Mouse (Mus musculus) midbrain, embryonic 15.5 days (tissue): ENCODE measurements around the gene Pcbd2. TPM values are rescaled to one million over a fixed set of nuclear protein-coding genes. Genes with fewer than 3 reads are reported as not detected.
A peak's percentile ranks its signal among the peaks of the same experiment; 100 is the strongest.
"Not testable (repeated sequence)": the region's sequence is repeated elsewhere in the genome, so short reads cannot be mapped to it uniquely, and the experiment has no call there.

Experiments used
- ATAC-seq: fragments of 200-750 bp; cut with Nextera tagmentation; replicated peaks from 2 replicates; pipeline ENCODE4 v1.8.0; 2017; ENCODE audit warnings: moderate TSS enrichment
- H3K27ac ChIP-seq: fragments of 300-500 bp; sonication (generic); 2 replicates; pipeline ENCODE4 v1.5.1; 2015; ENCODE audit warnings: mild to moderate bottlenecking, inconsistent platforms
- H3K27me3 ChIP-seq: fragments of 300-500 bp; sonication (generic); replicated peaks from 2 replicates; pipeline ENCODE4 v1.6.1; 2015; ENCODE audit warnings: inconsistent platforms
- H3K36me3 ChIP-seq: fragments of 300-500 bp; sonication (generic); replicated peaks from 2 replicates; pipeline ENCODE4 v1.6.1; 2015; ENCODE audit warnings: inconsistent platforms
- H3K4me1 ChIP-seq: fragments of 300-500 bp; sonication (generic); 2 replicates; pipeline ENCODE4 v1.6.1; 2015; ENCODE audit warnings: inconsistent platforms
- H3K4me2 ChIP-seq: fragments of 300-500 bp; sonication (generic); 2 replicates; pipeline ENCODE4 v1.6.1; 2015; ENCODE audit warnings: inconsistent platforms, mild to moderate bottlenecking, moderate library complexity
- H3K4me3 ChIP-seq: fragments of 300-500 bp; sonication (generic); 2 replicates; pipeline ENCODE4 v1.5.1; 2015; ENCODE audit warnings: mild to moderate bottlenecking, inconsistent platforms
- H3K9ac ChIP-seq: fragments of 300-500 bp; sonication (generic); 2 replicates; pipeline ENCODE4 v1.6.1; 2015; ENCODE audit warnings: mild to moderate bottlenecking, inconsistent platforms
- H3K9me3 ChIP-seq: fragments of 300-500 bp; sonication (generic); 2 replicates; pipeline ENCODE4 v1.6.1; 2016; ENCODE audit warnings: inconsistent platforms
- WGBS: fragments of 180-500 bp; shearing (Covaris S2); methylation state at CpG from one replicate; pipeline ENCODE4 v1.1.7; 2015; ENCODE audit warnings: mixed read lengths; 5-methylcytosine and 5-hydroxymethylcytosine counted together
- polyA plus RNA-seq: library from polyadenylated mRNA; unstranded; fragments of >200 nt; fragmentation: Nextera tagmentation; extraction: Ambion mirVana; gene quantifications from 2 replicates; pipeline ENCODE4 v1.2.1, GENCODE M21; 2015

Gene Pcbd2
- 17.3 and 17.4 TPM in 2 replicates for polyA plus RNA-seq

GRCm38 (mm10) chr13:55727120-55727838 lies at the start of gene Pcbd2:
Gene Pcbd2 (plus strand): TSS chr13:55727368.
- under 1% methylated on average over 65 of the region's 73 CpGs for WGBS
- no peaks in the 10 kb centered on the region for H3K9me3 ChIP-seq
- H3K4me1 ChIP-seq = 0 out of 2 replicates have a peak, but pooled peaks cover 3% of the 10 kb centered on the region
- peak within 1 kb of the TSS; percentile 95 for H3K27ac ChIP-seq
- ATAC-seq = peak; percentile 90
- peaks cover 14% of the 10 kb centered on the region for H3K36me3 ChIP-seq
- H3K27me3 ChIP-seq = no peaks in the 10 kb centered on the region
- peak within 1 kb of the TSS; percentile 79 for H3K9ac ChIP-seq
- peak within 1 kb of the TSS; percentile 74 for H3K4me2 ChIP-seq
- peak within 1 kb of the TSS; percentile 55 for H3K4me3 ChIP-seq

- H3K27ac ChIP-seq = no peak overlapping the region
- no peak overlapping the region for H3K9ac ChIP-seq
- H3K36me3 ChIP-seq = peaks cover 34% of the 10 kb centered on the region
- H3K4me1 ChIP-seq = no peaks in the 10 kb centered on the region
- 93% methylated on average over 9 of the region's 9 CpGs for WGBS
- no peak overlapping the region for H3K4me2 ChIP-seq
- ATAC-seq = no peak
- H3K27me3 ChIP-seq = no peaks in the 10 kb centered on the region
- no peaks in the 10 kb centered on the region for H3K9me3 ChIP-seq
- H3K4me3 ChIP-seq = no peak overlapping the region
Observed at GRCm38 (mm10) chr13:55682201-55682600, 45.0 kb upstream of the Pcbd2 start.

- Histone ChIP-seq H3K4me2 (no peak overlapping the region), H3K36me3 (peaks cover 22% of the 10 kb centered on the region), H3K27me3 (no peaks in the 10 kb centered on the region), H3K27ac (no peak overlapping the region), H3K4me1 (no peaks in the 10 kb centered on the region), H3K4me3 (no peak overlapping the region), H3K9me3 (no peaks in the 10 kb centered on the region), H3K9ac (no peak overlapping the region)
- ATAC-seq = no peak
- WGBS = 94% methylated on average over 3 of the region's 3 CpGs
Observed at GRCm38 (mm10) chr13:55683581-55683980, 43.6 kb upstream of the Pcbd2 start.

- H3K36me3 ChIP-seq = 0 out of 2 replicates have a peak, but pooled peaks cover 6% of the 10 kb centered on the region
- 0 out of 2 replicates have a peak overlapping the region, but pooled peaks have one; percentile 38 for H3K27ac ChIP-seq
- H3K9me3 ChIP-seq = no peaks in the 10 kb centered on the region
- ATAC-seq = peak; percentile 73; the same call in 1 of the 2 replicates
- no peak overlapping the region for H3K4me3 ChIP-seq
- H3K9ac ChIP-seq = peak overlapping the region; percentile 14; the same call in 1 of the 2 replicates
- no peaks in the 10 kb centered on the region for H3K4me1 ChIP-seq
- H3K4me2 ChIP-seq = no peak overlapping the region
- WGBS = 67% methylated on average over 9 of the region's 9 CpGs
- H3K27me3 ChIP-seq = no peaks in the 10 kb centered on the region
Observed at GRCm38 (mm10) chr13:55686107-55686633, 41.0 kb upstream of the Pcbd2 start.

DNA sequence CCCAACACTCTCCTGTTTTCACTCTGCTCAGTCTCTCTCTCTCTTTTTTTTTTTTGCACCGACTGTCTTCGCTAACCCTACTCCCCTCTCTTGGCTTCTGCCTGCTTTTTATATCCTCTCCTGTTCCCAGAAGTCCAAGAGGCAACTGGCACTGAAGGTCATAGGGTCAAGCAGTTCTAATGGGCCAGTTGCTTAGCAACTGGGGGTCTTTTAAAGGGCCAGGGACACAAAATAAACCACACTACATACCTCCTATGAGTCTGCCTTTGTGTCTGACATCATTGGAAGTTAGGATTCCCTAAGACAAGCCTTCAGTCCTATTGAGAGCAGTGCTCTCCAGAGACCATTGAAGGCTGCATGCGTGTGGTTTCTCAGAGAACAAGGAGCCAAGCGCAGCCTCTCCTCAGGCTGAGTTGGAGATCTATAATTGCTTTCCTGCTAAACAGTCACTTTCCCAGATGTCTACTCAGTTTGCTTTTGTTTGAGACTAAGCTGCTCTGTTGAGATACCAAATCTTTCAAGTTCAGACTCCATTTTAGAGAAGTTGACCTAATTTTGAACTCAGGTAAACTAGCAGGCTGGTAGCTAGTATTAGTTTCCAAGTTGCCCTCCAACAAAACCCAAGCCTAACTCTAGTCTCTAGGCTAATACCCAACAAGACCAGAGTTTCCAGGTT lies 39.1 kb upstream of the Pcbd2 start:
- Histone ChIP-seq H3K27me3 (no peaks in the 10 kb centered on the region), H3K27ac (no peak overlapping the region), H3K36me3 (no peaks in the 10 kb centered on the region), H3K4me3 (no peak overlapping the region), H3K4me1 (peaks cover 5% of the 10 kb centered on the region), H3K4me2 (no peak overlapping the region), H3K9me3 (no peaks in the 10 kb centered on the region), H3K9ac (no peak overlapping the region)
- WGBS = 13% methylated on average over 4 of the region's 4 CpGs
- ATAC-seq = no peak

- peak; percentile 97 for ATAC-seq
- H3K4me1 ChIP-seq = peaks cover 29% of the 10 kb centered on the region
- peak within 1 kb of the TSS; percentile 98 for H3K27ac ChIP-seq
- peak within 1 kb of the TSS; percentile 97 for H3K4me3 ChIP-seq
- WGBS = 2% methylated on average over 46 of the region's 51 CpGs
- peak within 1 kb of the TSS; percentile 73 for H3K4me2 ChIP-seq
- no peaks in the 10 kb centered on the region for H3K27me3 ChIP-seq
- H3K9ac ChIP-seq = peak within 1 kb of the TSS; percentile 98
- H3K9me3 ChIP-seq = no peaks in the 10 kb centered on the region
- H3K36me3 ChIP-seq = no peaks in the 10 kb centered on the region
Observed at GRCm38 (mm10) chr13:55692535-55693242, 34.5 kb upstream of the Pcbd2 start, which contains the start of gene B230219D22Rik. Gene B230219D22Rik (plus strand): TSS chr13:55693124.

GRCm38 (mm10) chr13:55693243-55693721 lies 33.9 kb upstream of the Pcbd2 start:
- peak overlapping the region; percentile 98 for H3K9ac ChIP-seq
- H3K9me3 ChIP-seq = no peaks in the 10 kb centered on the region
- no peaks in the 10 kb centered on the region for H3K36me3 ChIP-seq
- no peaks in the 10 kb centered on the region for H3K27me3 ChIP-seq
- H3K4me3 ChIP-seq = peak overlapping the region; percentile 97
- peak overlapping the region; percentile 73 for H3K4me2 ChIP-seq
- under 1% methylated on average over 41 of the region's 70 CpGs for WGBS
- ATAC-seq = peak; percentile 85
- peaks cover 29% of the 10 kb centered on the region for H3K4me1 ChIP-seq
- H3K27ac ChIP-seq = peak overlapping the region; percentile 98

GRCm38 (mm10) chr13:55694110-55694509 lies 33.1 kb upstream of the Pcbd2 start:
- 19% methylated on average over 8 of the region's 8 CpGs for WGBS
- no peak for ATAC-seq
- Histone ChIP-seq H3K9me3 (no peaks in the 10 kb centered on the region), H3K4me1 (peaks cover 29% of the 10 kb centered on the region), H3K4me2 (peak overlapping the region; percentile 73), H3K36me3 (peaks cover 4% of the 10 kb centered on the region; the same call in 1 of the 2 replicates), H3K4me3 (peak overlapping the region; percentile 97), H3K27me3 (no peaks in the 10 kb centered on the region), H3K27ac (no peak overlapping the region), H3K9ac (peak overlapping the region; percentile 98)

DNA sequence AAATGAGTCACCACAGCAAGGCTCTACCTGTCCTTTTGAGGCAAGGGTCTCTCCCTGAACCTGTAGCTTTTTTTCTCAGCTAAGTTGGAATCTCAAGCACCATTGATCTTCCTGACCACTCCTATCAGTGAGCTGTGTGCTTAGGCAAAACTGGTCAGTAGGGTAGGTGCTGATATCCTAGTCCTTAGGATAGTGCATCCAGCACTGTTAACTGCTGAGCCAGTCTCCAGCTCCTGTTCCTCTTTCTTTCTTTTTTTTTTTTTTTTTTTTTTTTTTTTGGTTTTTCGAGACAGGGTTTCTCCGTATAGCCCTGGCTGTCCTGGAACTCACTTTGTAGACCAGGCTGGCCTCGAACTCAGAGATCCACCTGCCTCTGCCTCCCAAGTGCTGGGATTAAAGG lies 31.2 kb upstream of the Pcbd2 start:
- not testable (repeated sequence) for H3K27me3 ChIP-seq, H3K27ac ChIP-seq, H3K9me3 ChIP-seq, ATAC-seq, H3K9ac ChIP-seq, H3K4me3 ChIP-seq, H3K4me2 ChIP-seq
- 52% methylated on average over 2 of the region's 3 CpGs for WGBS
- peaks cover 17% of the 10 kb centered on the region for H3K36me3 ChIP-seq
- H3K4me1 ChIP-seq = peaks cover 29% of the 10 kb centered on the region

DNA sequence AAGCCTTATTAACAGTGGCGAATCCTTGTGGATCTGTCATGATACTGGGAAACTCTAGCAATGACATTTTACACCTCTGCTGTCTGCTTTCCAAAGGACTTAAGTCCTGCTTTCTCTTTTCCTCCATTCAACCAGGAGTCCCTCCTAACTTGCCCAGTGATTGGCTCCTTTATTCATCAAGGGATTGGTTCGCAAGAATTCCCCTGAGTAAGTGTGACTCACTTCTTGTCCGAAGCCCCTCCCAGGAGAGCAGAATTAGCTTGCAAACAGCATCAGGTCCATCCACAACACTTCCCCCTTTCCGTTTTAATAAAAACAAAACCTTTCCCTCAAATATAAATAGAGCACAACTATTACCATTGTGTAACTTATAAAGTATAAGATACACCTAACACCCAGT lies 22.9 kb upstream of the Pcbd2 start:
- no peak overlapping the region for H3K9ac ChIP-seq
- no peak overlapping the region for H3K4me2 ChIP-seq
- H3K27ac ChIP-seq = no peak overlapping the region
- no peak for ATAC-seq
- H3K4me1 ChIP-seq = no peaks in the 10 kb centered on the region
- H3K9me3 ChIP-seq = no peaks in the 10 kb centered on the region
- no peak overlapping the region for H3K4me3 ChIP-seq
- no peaks in the 10 kb centered on the region for H3K27me3 ChIP-seq
- peaks cover 18% of the 10 kb centered on the region for H3K36me3 ChIP-seq
- 87% methylated on average over 4 of the region's 4 CpGs for WGBS

- H3K4me3 ChIP-seq = no peak overlapping the region
- WGBS = 96% methylated on average over 3 of the region's 3 CpGs
- no peaks in the 10 kb centered on the region for H3K27me3 ChIP-seq
- no peak for ATAC-seq
- H3K4me1 ChIP-seq = peaks cover 23% of the 10 kb centered on the region
- no peak overlapping the region for H3K4me2 ChIP-seq
- H3K9me3 ChIP-seq = no peaks in the 10 kb centered on the region
- H3K27ac ChIP-seq = no peak overlapping the region
- H3K36me3 ChIP-seq = peaks cover 2% of the 10 kb centered on the region; the same call in 1 of the 2 replicates
- H3K9ac ChIP-seq = no peak overlapping the region
Observed at GRCm38 (mm10) chr13:55712846-55713245, 14.3 kb upstream of the Pcbd2 start.
